Mouse (Mus musculus): ENCODE results near the gene Snd1. TPM values are rescaled to one million over a fixed set of nuclear protein-coding genes. Genes with fewer than 3 reads are reported as not detected.
A peak's percentile ranks its signal among the peaks of the same experiment; 100 is the strongest.

The Snd1 gene
- polyA plus RNA-seq, 1 experiment from 2014 or later, result 139 TPM

- Histone ChIP-seq H3K4me3 (ENCODE audit: low read depth, low read length) (no peak overlapping the region), H3K27me3 (replicated peaks; ENCODE audit: control insufficient read depth, insufficient read depth, low read length) (peaks cover 12% of the 10 kb centered on the region), H3K9me3 (ENCODE audit: control insufficient read depth, low read length) (no peaks in the 10 kb centered on the region), H3K36me3 (ENCODE audit: control insufficient read depth, insufficient read depth, low read length) (0 out of 2 replicates have a peak, but pooled peaks cover 3% of the 10 kb centered on the region), H3K4me2 (ENCODE audit: low read length) (no peak overlapping the region), H3K27ac (ENCODE audit: low read depth) (no peak overlapping the region), H3K9ac (ENCODE audit: low read length) (no peak overlapping the region), H3K4me1 (replicated peaks; ENCODE audit: control insufficient read depth, insufficient read depth, low read length) (0 out of 2 replicates have a peak, but pooled peaks cover 4% of the 10 kb centered on the region)
- DNase-seq (ENCODE audit: low spot score), result no peak
- 72% methylated on average over 3 of the region's 3 CpGs for WGBS
- ATAC-seq (replicated peaks; ENCODE audit: low FRiP score, low TSS enrichment, low read depth), result no peak
Measured at GRCm38 (mm10) chr6:28825894-28826293, 351.0 kb downstream of the Snd1 start.

- 0 out of 2 replicates have a peak, but pooled peaks cover 3% of the 10 kb centered on the region for H3K36me3 ChIP-seq (ENCODE audit: control insufficient read depth, insufficient read depth, low read length)
- ATAC-seq (replicated peaks; ENCODE audit: low FRiP score, low TSS enrichment, low read depth) (no peak), DNase-seq (ENCODE audit: low spot score) (no peak)
- no peak overlapping the region for H3K27ac ChIP-seq (ENCODE audit: low read depth)
- H3K27me3 ChIP-seq (replicated peaks; ENCODE audit: control insufficient read depth, insufficient read depth, low read length), result peaks cover 21% of the 10 kb centered on the region
- no peak overlapping the region for H3K4me3 ChIP-seq (ENCODE audit: low read depth, low read length)
- no peaks in the 10 kb centered on the region for H3K9me3 ChIP-seq (ENCODE audit: control insufficient read depth, low read length)
- 72% methylated on average over 9 of the region's 9 CpGs for WGBS
- H3K4me1 ChIP-seq (replicated peaks; ENCODE audit: control insufficient read depth, insufficient read depth, low read length), result peaks cover 7% of the 10 kb centered on the region; the same call in 1 of the 2 replicates
- H3K9ac ChIP-seq (ENCODE audit: low read length), result no peak overlapping the region
- H3K4me2 ChIP-seq (ENCODE audit: low read length), result no peak overlapping the region
Measured at GRCm38 (mm10) chr6:28826689-28827389, 351.9 kb downstream of the Snd1 start.

GRCm38 (mm10) chr6:28827565-28827964 is 352.6 kb downstream of the Snd1 start:
- no peak overlapping the region for H3K4me2 ChIP-seq (ENCODE audit: low read length)

GRCm38 (mm10) chr6:28828593-28828992 is 353.7 kb downstream of the Snd1 start:
- ATAC-seq (replicated peaks; ENCODE audit: low FRiP score, low TSS enrichment, low read depth), result no peak
- DNase-seq (ENCODE audit: low spot score), result no peak

More at GRCm38 (mm10) chr6:28827565-28827964, 352.6 kb downstream of the Snd1 start:
- no peak for DNase-seq (ENCODE audit: low spot score)
- peaks cover 21% of the 10 kb centered on the region for H3K27me3 ChIP-seq (replicated peaks; ENCODE audit: control insufficient read depth, insufficient read depth, low read length)
- 0 out of 2 replicates have a peak, but pooled peaks cover 3% of the 10 kb centered on the region for H3K36me3 ChIP-seq (ENCODE audit: control insufficient read depth, insufficient read depth, low read length)
- H3K9me3 ChIP-seq (ENCODE audit: control insufficient read depth, low read length), result no peaks in the 10 kb centered on the region
- no peak overlapping the region for H3K4me3 ChIP-seq (ENCODE audit: low read depth, low read length)
- no peak overlapping the region for H3K9ac ChIP-seq (ENCODE audit: low read length)
- H3K27ac ChIP-seq (ENCODE audit: low read depth), result no peak overlapping the region
- 41% methylated on average over 3 of the region's 3 CpGs for WGBS
- peaks cover 11% of the 10 kb centered on the region; the same call in 1 of the 2 replicates for H3K4me1 ChIP-seq (replicated peaks; ENCODE audit: control insufficient read depth, insufficient read depth, low read length)
- no peak for ATAC-seq (replicated peaks; ENCODE audit: low FRiP score, low TSS enrichment, low read depth)

GRCm38 (mm10) chr6:28830306-28830705 is 355.4 kb downstream of the Snd1 start:
- Histone ChIP-seq H3K4me2 (ENCODE audit: low read length) (no peak overlapping the region), H3K9me3 (ENCODE audit: control insufficient read depth, low read length) (no peaks in the 10 kb centered on the region), H3K36me3 (ENCODE audit: control insufficient read depth, insufficient read depth, low read length) (0 out of 2 replicates have a peak, but pooled peaks cover 3% of the 10 kb centered on the region), H3K4me1 (replicated peaks; ENCODE audit: control insufficient read depth, insufficient read depth, low read length) (peaks cover 19% of the 10 kb centered on the region), H3K27ac (ENCODE audit: low read depth) (no peak overlapping the region), H3K4me3 (ENCODE audit: low read depth, low read length) (no peak overlapping the region), H3K27me3 (replicated peaks; ENCODE audit: control insufficient read depth, insufficient read depth, low read length) (peaks cover 31% of the 10 kb centered on the region), H3K9ac (ENCODE audit: low read length) (no peak overlapping the region)
- 92% methylated on average over 12 of the region's 12 CpGs for WGBS
- DNase-seq (ENCODE audit: low spot score) (no peak), ATAC-seq (replicated peaks; ENCODE audit: low FRiP score, low TSS enrichment, low read depth) (no peak)

More at GRCm38 (mm10) chr6:28828593-28828992, 353.7 kb downstream of the Snd1 start:
- H3K36me3 ChIP-seq (ENCODE audit: control insufficient read depth, insufficient read depth, low read length), result 0 out of 2 replicates have a peak, but pooled peaks cover 3% of the 10 kb centered on the region
- H3K4me2 ChIP-seq (ENCODE audit: low read length), result no peak overlapping the region
- H3K4me1 ChIP-seq (replicated peaks; ENCODE audit: control insufficient read depth, insufficient read depth, low read length), result peaks cover 16% of the 10 kb centered on the region
- WGBS, result 25% methylated on average over 6 of the region's 6 CpGs
- no peak overlapping the region for H3K27ac ChIP-seq (ENCODE audit: low read depth)
- no peak overlapping the region for H3K4me3 ChIP-seq (ENCODE audit: low read depth, low read length)
- no peaks in the 10 kb centered on the region for H3K9me3 ChIP-seq (ENCODE audit: control insufficient read depth, low read length)
- peaks cover 23% of the 10 kb centered on the region for H3K27me3 ChIP-seq (replicated peaks; ENCODE audit: control insufficient read depth, insufficient read depth, low read length)
- H3K9ac ChIP-seq (ENCODE audit: low read length), result no peak overlapping the region

- Histone ChIP-seq H3K27ac (ENCODE audit: low read depth) (no peak within 1 kb of the TSS), H3K4me2 (ENCODE audit: low read length) (peak within 1 kb of the TSS; percentile 100), H3K4me1 (replicated peaks; ENCODE audit: control insufficient read depth, insufficient read depth, low read length) (peaks cover 19% of the 10 kb centered on the region), H3K4me3 (ENCODE audit: low read depth, low read length) (peak within 1 kb of the TSS; percentile 62), H3K9ac (ENCODE audit: low read length) (peak within 1 kb of the TSS; percentile 51), H3K27me3 (replicated peaks; ENCODE audit: control insufficient read depth, insufficient read depth, low read length) (peaks cover 31% of the 10 kb centered on the region), H3K36me3 (ENCODE audit: control insufficient read depth, insufficient read depth, low read length) (0 out of 2 replicates have a peak, but pooled peaks cover 3% of the 10 kb centered on the region), H3K9me3 (ENCODE audit: control insufficient read depth, low read length) (no peaks in the 10 kb centered on the region)
- DNase-seq (ENCODE audit: low spot score) (no peak), ATAC-seq (replicated peaks; ENCODE audit: low FRiP score, low TSS enrichment, low read depth) (no peak)
- WGBS, result 46% methylated on average over 27 of the region's 27 CpGs
Measured at GRCm38 (mm10) chr6:28831011-28831853, 356.3 kb downstream of the Snd1 start, which contains the start of gene Lrrc4. Gene Lrrc4 (minus strand): TSS chr6:28831747.

GRCm38 (mm10) chr6:28831854-28832750 is 357.2 kb downstream of the Snd1 start:
- Histone ChIP-seq H3K36me3 (ENCODE audit: control insufficient read depth, insufficient read depth, low read length) (0 out of 2 replicates have a peak, but pooled peaks cover 3% of the 10 kb centered on the region), H3K4me2 (ENCODE audit: low read length) (peak overlapping the region; percentile 100), H3K4me3 (ENCODE audit: low read depth, low read length) (peak overlapping the region; percentile 62), H3K9me3 (ENCODE audit: control insufficient read depth, low read length) (no peaks in the 10 kb centered on the region), H3K27me3 (replicated peaks; ENCODE audit: control insufficient read depth, insufficient read depth, low read length) (peaks cover 31% of the 10 kb centered on the region), H3K27ac (ENCODE audit: low read depth) (no peak overlapping the region), H3K4me1 (replicated peaks; ENCODE audit: control insufficient read depth, insufficient read depth, low read length) (peaks cover 15% of the 10 kb centered on the region), H3K9ac (ENCODE audit: low read length) (peak overlapping the region; percentile 51)
- ATAC-seq (replicated peaks; ENCODE audit: low FRiP score, low TSS enrichment, low read depth) (peak; percentile 51), DNase-seq (ENCODE audit: low spot score) (peak; percentile 81)
- WGBS, result under 1% methylated on average over 57 of the region's 82 CpGs
